Mouse (Mus musculus) forelimb bud, embryonic 11.5 days (tissue): ENCODE results near the gene Ncam2.

Source experiments
- DNase-seq: peaks from one replicate; pipeline ENCODE4 v3.0.0-alpha.2; 2012; ENCODE audit warnings: low read depth, low spot score

Ncam2 gene

DNA sequence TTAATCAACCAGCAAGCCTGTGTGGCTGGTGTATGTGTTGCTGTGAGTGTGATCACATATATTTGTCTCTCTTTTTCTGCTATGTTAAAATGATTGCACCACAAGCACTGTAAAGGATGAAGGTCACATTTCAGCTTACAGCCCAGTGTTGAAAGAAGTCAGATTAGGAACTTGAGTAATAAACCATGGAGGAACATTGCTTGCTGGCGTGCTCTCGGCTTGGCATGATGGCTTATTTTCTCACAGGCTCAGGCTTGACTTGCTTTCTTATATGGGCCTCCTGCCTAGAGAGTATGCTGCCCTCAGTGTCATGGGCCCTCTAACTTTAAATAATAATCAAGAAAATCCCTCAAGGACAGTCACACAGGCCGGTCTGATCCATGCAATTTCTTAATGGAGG is 449.8 kb downstream of the Ncam2 start:
- no peak for DNase-seq

- DNase-seq, result no peak
Measured at GRCm38 (mm10) chr16:81651550-81651949, 451.1 kb downstream of the Ncam2 start.

DNA sequence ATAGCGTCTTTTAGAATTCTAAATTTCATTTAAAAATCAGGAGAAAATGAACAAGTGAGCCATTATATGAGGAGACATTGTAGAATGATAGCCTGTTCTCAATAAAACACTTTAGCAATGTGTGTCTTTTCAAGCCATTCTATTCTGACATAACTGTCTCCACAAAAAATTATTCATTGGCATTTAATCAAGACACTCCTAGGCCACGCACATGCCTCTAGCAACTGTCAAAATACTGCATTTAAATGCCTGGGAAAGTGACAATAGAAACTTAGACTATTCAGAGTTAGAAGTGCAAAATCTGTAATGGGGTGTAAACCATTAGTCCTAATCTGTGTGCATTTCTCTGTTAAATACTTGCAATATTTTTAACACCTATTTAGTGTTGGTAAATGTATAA is 456.1 kb downstream of the Ncam2 start:
- DNase-seq, result no peak

- DNase-seq, result no peak
Measured at GRCm38 (mm10) chr16:81673866-81674265, 473.4 kb downstream of the Ncam2 start.

- no peak for DNase-seq
Measured at GRCm38 (mm10) chr16:81675546-81675945, 475.0 kb downstream of the Ncam2 start.
